Mouse (Mus musculus) stomach, embryonic 15.5 days (tissue): Measurements from ENCODE around the gene Zfp940. TPM values are rescaled to one million over a fixed set of nuclear protein-coding genes. Genes with fewer than 3 reads are reported as not detected.
A peak's percentile ranks its signal among the peaks of the same experiment; 100 is the strongest.

Experiments used
- ATAC-seq: fragments of 200-750 bp; cut with Nextera tagmentation; 2 replicates; pipeline ENCODE4 v1.8.0; 2017; ENCODE audit warnings: low read depth, moderate number of reproducible peaks, moderate TSS enrichment; ENCODE audit not compliant: insufficient read depth, low FRiP score
- H3K27ac ChIP-seq: fragments of 300-500 bp; sonication (generic); 2 replicates; pipeline ENCODE4 v1.5.1; 2015; ENCODE audit warnings: mild to moderate bottlenecking, inconsistent platforms
- H3K27me3 ChIP-seq: fragments of 300-500 bp; sonication (generic); replicated peaks from 2 replicates; pipeline ENCODE4 v1.6.1; 2015; ENCODE audit warnings: inconsistent platforms
- H3K36me3 ChIP-seq: fragments of 300-500 bp; sonication (generic); 2 replicates; pipeline ENCODE4 v1.6.1; 2015; ENCODE audit warnings: inconsistent platforms
- H3K4me1 ChIP-seq: fragments of 300-500 bp; sonication (generic); 2 replicates; pipeline ENCODE4 v1.6.1; 2015; ENCODE audit warnings: inconsistent platforms
- H3K4me2 ChIP-seq: fragments of 300-500 bp; sonication (generic); 2 replicates; pipeline ENCODE4 v1.6.1; 2015; ENCODE audit warnings: mild to moderate bottlenecking, inconsistent platforms
- H3K4me3 ChIP-seq: fragments of 300-500 bp; sonication (generic); replicated peaks from 2 replicates; pipeline ENCODE4 v1.5.1; 2015; ENCODE audit warnings: inconsistent platforms
- H3K9ac ChIP-seq: fragments of 300-500 bp; sonication (generic); 2 replicates; pipeline ENCODE4 v1.6.1; 2015; ENCODE audit warnings: inconsistent platforms
- H3K9me3 ChIP-seq: fragments of 300-500 bp; sonication (generic); 2 replicates; pipeline ENCODE4 v1.6.1; 2016; ENCODE audit warnings: inconsistent platforms
- WGBS: fragments of 180-500 bp; shearing (Covaris S2); methylation state at CpG from one replicate; pipeline ENCODE4 v1.1.7; 2015; 5-methylcytosine and 5-hydroxymethylcytosine counted together
- polyA plus RNA-seq: library from polyadenylated mRNA; unstranded; fragments of >200 nt; fragmentation: Nextera tagmentation; extraction: Ambion mirVana; gene quantifications from 2 replicates; pipeline ENCODE4 v1.2.1, GENCODE M21; 2015

Zfp940 gene
- polyA plus RNA-seq, 1 experiment from 2014 or later: 4.7 TPM

- H3K27me3 ChIP-seq: no peaks in the 10 kb centered on the region
- H3K27ac ChIP-seq: no peak overlapping the region
- 89% methylated on average over 5 of the region's 5 CpGs for WGBS
- no peak overlapping the region for H3K4me3 ChIP-seq
- no peak for ATAC-seq
- no peaks in the 10 kb centered on the region for H3K9me3 ChIP-seq
- no peaks in the 10 kb centered on the region for H3K4me1 ChIP-seq
- H3K9ac ChIP-seq: no peak overlapping the region
- 0 out of 2 replicates have a peak, but pooled peaks cover 3% of the 10 kb centered on the region for H3K36me3 ChIP-seq
- H3K4me2 ChIP-seq: no peak overlapping the region
Measured at GRCm38 (mm10) chr7:29844616-29845015, 8.9 kb downstream of the Zfp940 start.

GRCm38 (mm10) chr7:29842105-29842504, 11.4 kb downstream of the Zfp940 start:
- ATAC-seq: no peak
- Histone ChIP-seq H3K36me3 (0 out of 2 replicates have a peak, but pooled peaks cover 3% of the 10 kb centered on the region), H3K27ac (no peak overlapping the region), H3K4me1 (no peaks in the 10 kb centered on the region), H3K4me2 (no peak overlapping the region), H3K9me3 (no peaks in the 10 kb centered on the region), H3K4me3 (no peak overlapping the region), H3K9ac (no peak overlapping the region), H3K27me3 (no peaks in the 10 kb centered on the region)
- WGBS: 88% methylated on average over 1 of the region's 1 CpGs

DNA sequence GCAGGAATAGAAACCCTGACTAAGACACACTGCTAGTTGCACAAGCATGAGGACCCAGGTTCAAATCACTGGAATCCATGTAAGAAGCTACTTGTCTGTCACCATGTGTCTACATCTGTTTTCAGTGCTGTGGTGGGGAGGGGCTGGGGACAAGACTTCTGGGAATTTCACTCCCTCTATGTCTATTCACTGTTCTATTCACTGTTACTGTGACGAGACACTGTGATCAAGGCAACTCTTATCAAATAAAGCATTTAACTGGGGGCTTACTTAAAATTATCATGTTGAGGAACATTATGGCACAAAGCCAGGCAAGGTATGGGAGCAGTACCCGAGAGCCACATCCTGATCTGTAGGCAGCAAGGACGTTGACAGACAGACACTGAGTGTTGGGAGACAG, 14.2 kb downstream of the Zfp940 start:
- H3K9ac ChIP-seq: no peak overlapping the region
- no peaks in the 10 kb centered on the region for H3K9me3 ChIP-seq
- no peak overlapping the region for H3K27ac ChIP-seq
- H3K27me3 ChIP-seq: no peaks in the 10 kb centered on the region
- no peaks in the 10 kb centered on the region for H3K4me1 ChIP-seq
- H3K4me3 ChIP-seq: no peak overlapping the region
- 81% methylated on average over 3 of the region's 3 CpGs for WGBS
- ATAC-seq: no peak
- H3K4me2 ChIP-seq: no peak overlapping the region
- no peaks in the 10 kb centered on the region for H3K36me3 ChIP-seq

DNA sequence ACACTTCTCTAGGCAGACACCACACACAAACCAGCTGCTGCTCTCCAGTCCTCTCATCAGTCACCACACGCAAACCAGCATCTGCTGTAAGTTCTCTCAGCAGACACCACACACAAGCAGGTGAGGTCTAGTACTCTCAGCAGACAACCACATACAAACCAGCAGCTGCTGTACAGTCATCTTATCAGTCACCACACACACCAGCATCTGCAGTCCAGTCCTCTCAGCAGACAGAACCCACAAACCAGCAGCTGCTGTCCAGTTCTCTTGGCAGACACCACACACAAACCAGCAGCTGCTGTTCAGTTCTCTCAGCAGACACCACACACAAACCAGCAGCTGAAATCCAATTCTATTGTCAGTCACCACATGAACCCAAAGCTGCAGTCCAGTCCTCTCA, 16.7 kb downstream of the Zfp940 start:
- Histone ChIP-seq H3K36me3 (peaks cover 5% of the 10 kb centered on the region; the same call in 1 of the 2 replicates), H3K9ac (no peak overlapping the region), H3K4me3 (no peak overlapping the region), H3K9me3 (no peaks in the 10 kb centered on the region), H3K4me1 (no peaks in the 10 kb centered on the region), H3K27me3 (no peaks in the 10 kb centered on the region), H3K4me2 (no peak overlapping the region), H3K27ac (no peak overlapping the region)
- no peak for ATAC-seq
- 92% methylated on average over 1 of the region's 1 CpGs for WGBS

DNA sequence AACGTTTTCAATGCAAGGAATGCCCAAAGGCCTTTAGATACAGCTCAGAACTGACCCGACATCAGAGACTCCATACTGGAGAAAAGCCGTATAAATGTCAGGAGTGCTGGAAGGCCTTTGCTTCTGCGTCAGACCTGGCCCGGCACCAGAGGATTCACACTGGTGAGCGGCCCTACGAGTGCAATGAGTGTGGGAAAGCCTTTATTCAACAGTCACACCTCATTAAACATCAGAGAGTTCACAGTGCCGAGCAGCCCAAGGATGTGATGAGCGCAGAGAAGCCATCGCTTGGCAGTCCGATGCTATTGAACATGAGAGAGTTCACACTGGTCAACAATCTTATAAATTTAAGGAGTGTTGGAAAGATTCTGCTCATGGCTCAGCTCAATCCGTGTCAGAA, 23.7 kb downstream of the Zfp940 start:
- H3K9me3 ChIP-seq: no peaks in the 10 kb centered on the region
- H3K4me3 ChIP-seq: no peak overlapping the region
- no peak overlapping the region for H3K4me2 ChIP-seq
- H3K9ac ChIP-seq: no peak overlapping the region
- H3K27me3 ChIP-seq: no peaks in the 10 kb centered on the region
- H3K36me3 ChIP-seq: peaks cover 41% of the 10 kb centered on the region
- no peak for ATAC-seq
- 92% methylated on average over 12 of the region's 12 CpGs for WGBS
- H3K4me1 ChIP-seq: no peaks in the 10 kb centered on the region
- no peak overlapping the region for H3K27ac ChIP-seq

DNA sequence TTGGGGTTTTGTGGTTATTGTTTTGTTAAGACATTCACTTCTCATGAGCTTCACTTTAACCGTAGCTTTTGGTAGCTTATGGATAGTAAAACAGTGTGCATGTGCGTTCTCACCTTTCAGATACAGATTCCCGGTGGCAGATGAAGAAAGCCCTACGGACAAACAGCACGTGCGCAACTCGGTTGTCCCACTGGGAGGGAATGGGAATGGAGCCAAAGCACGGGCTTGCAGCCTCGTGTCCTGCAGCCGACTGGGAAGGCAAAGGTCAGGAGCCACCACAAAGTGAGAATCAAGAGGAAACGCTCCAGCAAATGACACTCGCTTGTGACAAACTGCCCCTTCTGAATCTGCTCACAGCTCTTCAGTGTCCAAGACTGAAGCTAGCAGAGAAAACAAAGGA, 25.5 kb downstream of the Zfp940 start:
- Histone ChIP-seq H3K4me2 (no peak overlapping the region), H3K36me3 (peaks cover 51% of the 10 kb centered on the region), H3K4me1 (no peaks in the 10 kb centered on the region), H3K27me3 (no peaks in the 10 kb centered on the region), H3K9ac (no peak overlapping the region), H3K27ac (no peak overlapping the region), H3K9me3 (no peaks in the 10 kb centered on the region), H3K4me3 (no peak overlapping the region)
- WGBS: 93% methylated on average over 12 of the region's 12 CpGs
- ATAC-seq: no peak

GRCm38 (mm10) chr7:29818619-29819254, 34.7 kb downstream of the Zfp940 start:
- Histone ChIP-seq H3K4me2 (peak overlapping the region; percentile 60), H3K4me1 (peaks cover 14% of the 10 kb centered on the region), H3K27ac (peak overlapping the region; percentile 53), H3K9ac (peak overlapping the region; percentile 42; the same call in 1 of the 2 replicates), H3K9me3 (no peaks in the 10 kb centered on the region), H3K27me3 (no peaks in the 10 kb centered on the region), H3K36me3 (0 out of 2 replicates have a peak, but pooled peaks cover 10% of the 10 kb centered on the region), H3K4me3 (peak overlapping the region; percentile 61)
- 1% methylated on average over 12 of the region's 12 CpGs for WGBS
- ATAC-seq: peak; percentile 64

GRCm38 (mm10) chr7:29815910-29816429, 37.5 kb downstream of the Zfp940 start, which contains the start of gene Zfp790:
Gene Zfp790 (plus strand): TSS chr7:29816114.
- 0% methylated on average over 26 of the region's 26 CpGs for WGBS
- H3K27ac ChIP-seq: peak within 1 kb of the TSS; percentile 97
- peak within 1 kb of the TSS; percentile 77 for H3K9ac ChIP-seq
- H3K4me2 ChIP-seq: peak within 1 kb of the TSS; percentile 86
- peak; percentile 96 for ATAC-seq
- H3K27me3 ChIP-seq: no peaks in the 10 kb centered on the region
- no peaks in the 10 kb centered on the region for H3K36me3 ChIP-seq
- no peaks in the 10 kb centered on the region for H3K9me3 ChIP-seq
- peak within 1 kb of the TSS; percentile 78 for H3K4me3 ChIP-seq
- peaks cover 14% of the 10 kb centered on the region for H3K4me1 ChIP-seq

GRCm38 (mm10) chr7:29815061-29815784, 38.2 kb downstream of the Zfp940 start:
- WGBS: under 1% methylated on average over 12 of the region's 12 CpGs
- Histone ChIP-seq H3K36me3 (no peaks in the 10 kb centered on the region), H3K9me3 (no peaks in the 10 kb centered on the region), H3K4me2 (peak overlapping the region; percentile 86), H3K4me3 (peak overlapping the region; percentile 78), H3K9ac (peak overlapping the region; percentile 56), H3K4me1 (peaks cover 14% of the 10 kb centered on the region), H3K27ac (peak overlapping the region; percentile 74), H3K27me3 (no peaks in the 10 kb centered on the region)
- ATAC-seq: peak; percentile 24; the same call in 1 of the 2 replicates

DNA sequence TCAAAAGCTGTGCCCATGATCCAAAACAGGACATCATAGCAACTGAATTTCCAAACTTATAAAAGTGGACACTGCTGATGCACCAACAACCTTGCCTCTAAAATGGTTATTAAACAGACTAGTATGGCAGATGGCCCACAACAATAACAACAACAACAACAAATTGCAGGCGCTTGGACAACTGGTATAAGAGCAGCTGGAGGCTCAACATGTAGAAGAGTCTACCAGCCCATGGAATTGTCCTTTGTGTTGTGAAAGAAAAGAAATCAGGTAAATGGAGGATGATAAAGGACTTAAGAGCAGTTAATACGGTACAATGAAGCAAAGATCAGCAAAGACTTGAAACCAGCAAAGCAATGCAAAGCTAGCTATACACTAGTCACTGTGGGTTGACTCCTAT, 39.1 kb downstream of the Zfp940 start:
- no peak for ATAC-seq
- 91% methylated on average over 2 of the region's 2 CpGs for WGBS
- no peak overlapping the region for H3K4me3 ChIP-seq
- peaks cover 12% of the 10 kb centered on the region for H3K4me1 ChIP-seq
- no peaks in the 10 kb centered on the region for H3K36me3 ChIP-seq
- H3K9me3 ChIP-seq: no peaks in the 10 kb centered on the region
- H3K9ac ChIP-seq: no peak overlapping the region
- H3K4me2 ChIP-seq: no peak overlapping the region
- H3K27ac ChIP-seq: no peak overlapping the region
- no peaks in the 10 kb centered on the region for H3K27me3 ChIP-seq

DNA sequence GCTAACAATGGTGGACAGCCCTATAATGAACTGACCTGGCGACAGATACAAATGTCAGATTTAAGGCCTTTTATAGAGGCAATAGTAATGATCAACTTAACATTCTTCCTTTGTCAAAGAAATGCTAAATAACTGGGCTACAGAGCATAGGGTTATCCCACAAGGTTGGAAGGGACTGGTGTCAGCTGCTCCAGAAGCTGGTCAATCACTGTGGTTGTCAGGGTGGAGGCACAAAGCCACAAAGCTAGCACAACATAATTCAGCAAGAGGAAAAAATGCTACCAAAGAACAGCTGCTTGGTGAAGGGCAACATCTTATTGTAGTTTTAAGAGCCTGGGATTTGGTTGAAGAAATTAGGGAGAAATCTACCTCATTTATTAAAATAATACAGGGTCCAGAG, 41.2 kb downstream of the Zfp940 start:
- Histone ChIP-seq H3K4me2 (no peak overlapping the region), H3K4me3 (no peak overlapping the region), H3K4me1 (peaks cover 8% of the 10 kb centered on the region), H3K36me3 (no peaks in the 10 kb centered on the region), H3K9ac (no peak overlapping the region), H3K9me3 (no peaks in the 10 kb centered on the region), H3K27ac (no peak overlapping the region), H3K27me3 (no peaks in the 10 kb centered on the region)
- 91% methylated on average over 1 of the region's 1 CpGs for WGBS
- ATAC-seq: no peak

DNA sequence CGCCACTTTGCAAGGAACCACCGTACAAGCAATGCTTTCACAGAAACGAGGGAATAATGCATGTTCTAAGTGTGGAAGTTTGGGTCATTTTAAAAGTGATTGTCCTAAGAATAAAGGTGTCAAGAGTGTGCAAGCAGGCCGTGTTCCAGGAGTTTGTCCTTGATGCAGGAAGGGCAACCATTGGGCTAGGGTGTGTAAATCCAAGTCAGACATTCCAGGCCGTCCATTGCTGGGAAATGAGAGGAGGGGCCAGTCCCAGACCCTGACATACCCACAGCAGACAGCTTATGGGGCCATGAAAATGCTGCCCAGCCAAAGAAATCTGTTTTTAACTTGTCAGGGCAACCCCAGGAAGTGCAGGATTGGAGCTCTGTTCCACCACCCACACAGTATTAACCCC, 46.4 kb downstream of the Zfp940 start:
- Histone ChIP-seq H3K9me3 (no peaks in the 10 kb centered on the region), H3K4me3 (no peak overlapping the region), H3K4me1 (no peaks in the 10 kb centered on the region), H3K27me3 (no peaks in the 10 kb centered on the region), H3K4me2 (no peak overlapping the region), H3K36me3 (no peaks in the 10 kb centered on the region), H3K27ac (no peak overlapping the region), H3K9ac (no peak overlapping the region)
- 77% methylated on average over 5 of the region's 5 CpGs for WGBS
- no peak for ATAC-seq
